Mouse (Mus musculus): ENCODE measurements around the gene Mettl1.

DNA sequence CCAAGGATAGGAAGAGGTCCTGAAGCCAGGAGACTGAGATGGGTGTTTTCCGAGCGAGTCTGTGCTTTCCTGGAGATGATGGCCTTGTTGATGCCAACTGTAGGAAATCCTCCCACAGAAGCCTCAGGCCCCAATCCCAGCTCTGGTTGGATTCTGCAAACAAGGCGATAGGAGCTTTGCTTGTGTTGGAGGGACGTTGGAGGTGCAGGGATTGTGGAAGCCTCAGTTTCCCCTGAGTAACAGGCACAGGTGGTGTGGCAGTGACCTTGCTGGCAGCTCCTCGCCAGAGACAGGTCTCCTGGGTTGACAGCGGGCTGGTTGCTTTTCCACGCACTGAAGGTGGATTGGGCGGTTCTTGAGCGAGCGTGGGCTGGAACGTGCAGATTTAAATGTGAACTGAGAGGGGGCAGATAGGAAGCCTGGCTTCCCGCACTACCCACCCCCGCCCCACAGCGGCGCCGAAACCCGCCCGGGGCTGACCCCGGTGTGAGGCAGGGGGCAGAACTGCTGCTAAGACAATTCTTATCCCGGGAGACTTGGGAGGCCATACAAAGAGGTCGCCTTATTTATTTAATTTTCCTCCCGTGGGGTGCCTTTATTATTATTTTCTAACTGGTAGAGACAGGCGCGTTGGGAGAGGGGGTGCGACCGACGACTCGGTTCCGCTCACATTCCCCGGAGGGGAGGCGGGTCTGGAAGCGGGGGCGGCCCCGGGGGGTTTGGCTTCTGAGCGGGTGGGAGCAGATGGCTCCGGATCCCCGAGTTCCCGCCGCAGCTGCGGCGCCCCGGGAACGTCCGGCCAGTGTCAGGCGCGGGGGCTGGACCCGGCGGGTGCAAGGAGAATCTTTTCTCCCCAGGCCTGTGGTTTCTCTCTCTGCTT lies 39.9 kb downstream of the Mettl1 start:
- TF ChIP-seq CTCF (IDR thresholded peaks at IDR 0.05; ENCODE audit: borderline replicate concordance, insufficient read depth, low read length): no peak
- TF ChIP-seq POLR2A (IDR thresholded peaks at IDR 0.05; ENCODE audit: low read depth, low read length): no peak

Measured in embryonic fibroblast, embryonic 13.5 days (primary cell).